Mouse (Mus musculus): Measurements from ENCODE around the gene Rplp0. TPM values are rescaled to one million over a fixed set of nuclear protein-coding genes. Genes with fewer than 3 reads are reported as not detected.

Gene Rplp0
- polyA plus RNA-seq, 2 experiments = 2,068 to 3,411 TPM

GRCm38 (mm10) chr5:115553801-115554420 is 5.4 kb upstream of the Rplp0 start:
- no peaks in the 10 kb centered on the region for H3K9me3 ChIP-seq (ENCODE audit: control insufficient read depth, low read length)
- H3K4me1 ChIP-seq (ENCODE audit: control insufficient read depth, insufficient read depth, low read length) = no peaks in the 10 kb centered on the region
- H3K4me3 ChIP-seq (replicated peaks; ENCODE audit: low read length) = no peak overlapping the region
- no peak overlapping the region for H3K4me2 ChIP-seq (replicated peaks; ENCODE audit: low read depth, low read length, severe bottlenecking)
- peaks cover 68% of the 10 kb centered on the region for H3K36me3 ChIP-seq (ENCODE audit: control insufficient read depth, insufficient read depth, low read length)
- WGBS = 88% methylated on average over 33 of the region's 33 CpGs
- no peak overlapping the region for H3K27ac ChIP-seq (replicated peaks; ENCODE audit: low read depth, low read length)
- no peak for TF ChIP-seq POLR2A (IDR thresholded peaks at IDR 0.05; ENCODE audit: borderline replicate concordance, extremely low read depth, insufficient read depth, insufficient read length)
- no peak for DNase-seq (ENCODE audit: low spot score)
- no peak overlapping the region for H3K9ac ChIP-seq (ENCODE audit: low read depth, low read length, severe bottlenecking)
- no peak for ATAC-seq (ENCODE audit: low FRiP score, low read depth)
- H3K27me3 ChIP-seq (ENCODE audit: control insufficient read depth, insufficient read depth, low read length) = no peaks in the 10 kb centered on the region

GRCm38 (mm10) chr5:115554536-115555291 is 4.6 kb upstream of the Rplp0 start:
- Histone ChIP-seq H3K36me3 (ENCODE audit: control insufficient read depth, insufficient read depth, low read length) (peaks cover 60% of the 10 kb centered on the region), H3K4me3 (replicated peaks; ENCODE audit: low read length) (no peak overlapping the region), H3K4me1 (ENCODE audit: control insufficient read depth, insufficient read depth, low read length) (no peaks in the 10 kb centered on the region), H3K27ac (replicated peaks; ENCODE audit: low read depth, low read length) (no peak overlapping the region), H3K27me3 (ENCODE audit: control insufficient read depth, insufficient read depth, low read length) (no peaks in the 10 kb centered on the region), H3K4me2 (replicated peaks; ENCODE audit: low read depth, low read length, severe bottlenecking) (no peak overlapping the region), H3K9ac (ENCODE audit: low read depth, low read length, severe bottlenecking) (no peak overlapping the region), H3K9me3 (ENCODE audit: control insufficient read depth, low read length) (no peaks in the 10 kb centered on the region)
- no peak for TF ChIP-seq POLR2A (IDR thresholded peaks at IDR 0.05; ENCODE audit: borderline replicate concordance, extremely low read depth, insufficient read depth, insufficient read length)
- ATAC-seq (ENCODE audit: low FRiP score, low read depth) (no peak), DNase-seq (ENCODE audit: low spot score) (no peak)
- WGBS = 91% methylated on average over 18 of the region's 18 CpGs

GRCm38 (mm10) chr5:115556217-115556616 is 3.0 kb upstream of the Rplp0 start:
- H3K4me1 ChIP-seq (ENCODE audit: control insufficient read depth, insufficient read depth, low read length) = peaks cover 6% of the 10 kb centered on the region
- ATAC-seq (ENCODE audit: low FRiP score, low read depth) (no peak), DNase-seq (ENCODE audit: low spot score) (peak; percentile 80)
- peaks cover 56% of the 10 kb centered on the region for H3K36me3 ChIP-seq (ENCODE audit: control insufficient read depth, insufficient read depth, low read length)
- no peak overlapping the region for H3K9ac ChIP-seq (ENCODE audit: low read depth, low read length, severe bottlenecking)
- no peaks in the 10 kb centered on the region for H3K9me3 ChIP-seq (ENCODE audit: control insufficient read depth, low read length)
- H3K27ac ChIP-seq (replicated peaks; ENCODE audit: low read depth, low read length) = no peak overlapping the region
- no peak for TF ChIP-seq POLR2A (IDR thresholded peaks at IDR 0.05; ENCODE audit: borderline replicate concordance, extremely low read depth, insufficient read depth, insufficient read length)
- H3K4me2 ChIP-seq (replicated peaks; ENCODE audit: low read depth, low read length, severe bottlenecking) = no peak overlapping the region
- no peak overlapping the region for H3K4me3 ChIP-seq (replicated peaks; ENCODE audit: low read length)
- H3K27me3 ChIP-seq (ENCODE audit: control insufficient read depth, insufficient read depth, low read length) = no peaks in the 10 kb centered on the region
- WGBS = 9% methylated on average over 8 of the region's 8 CpGs

- Histone ChIP-seq H3K27me3 (ENCODE audit: control insufficient read depth, insufficient read depth, low read length) (no peaks in the 10 kb centered on the region), H3K36me3 (ENCODE audit: control insufficient read depth, insufficient read depth, low read length) (peaks cover 55% of the 10 kb centered on the region)
Measured at GRCm38 (mm10) chr5:115558182-115558794, 979 bp upstream of the Rplp0 start.

GRCm38 (mm10) chr5:115560336-115560905 is 1.2 kb downstream of the Rplp0 start:
- H3K9ac ChIP-seq (ENCODE audit: low read depth, low read length, severe bottlenecking) = peak overlapping the region; percentile 97
- no peak for TF ChIP-seq POLR2A (IDR thresholded peaks at IDR 0.05; ENCODE audit: borderline replicate concordance, extremely low read depth, insufficient read depth, insufficient read length)
- H3K9me3 ChIP-seq (ENCODE audit: control insufficient read depth, low read length) = no peaks in the 10 kb centered on the region
- peaks cover 44% of the 10 kb centered on the region for H3K36me3 ChIP-seq (ENCODE audit: control insufficient read depth, insufficient read depth, low read length)
- H3K4me2 ChIP-seq (replicated peaks; ENCODE audit: low read depth, low read length, severe bottlenecking) = peak overlapping the region; percentile 82
- H3K4me3 ChIP-seq (replicated peaks; ENCODE audit: low read length) = peak overlapping the region; percentile 85
- WGBS = 37% methylated on average over 13 of the region's 13 CpGs
- DNase-seq (ENCODE audit: low spot score) = no peak
- ATAC-seq (ENCODE audit: low FRiP score, low read depth) = no peak
- no peaks in the 10 kb centered on the region for H3K27me3 ChIP-seq (ENCODE audit: control insufficient read depth, insufficient read depth, low read length)
- H3K27ac ChIP-seq (replicated peaks; ENCODE audit: low read depth, low read length) = 0 out of 2 replicates have a peak overlapping the region, but pooled peaks have one; percentile 43
- peaks cover 6% of the 10 kb centered on the region for H3K4me1 ChIP-seq (ENCODE audit: control insufficient read depth, insufficient read depth, low read length)

More at GRCm38 (mm10) chr5:115558182-115558794, 979 bp upstream of the Rplp0 start:
- DNase-seq (ENCODE audit: low spot score) (no peak), ATAC-seq (ENCODE audit: low FRiP score, low read depth) (no peak)
- peaks cover 6% of the 10 kb centered on the region for H3K4me1 ChIP-seq (ENCODE audit: control insufficient read depth, insufficient read depth, low read length)
- H3K4me3 ChIP-seq (replicated peaks; ENCODE audit: low read length) = no peak overlapping the region
- H3K27ac ChIP-seq (replicated peaks; ENCODE audit: low read depth, low read length) = no peak overlapping the region
- no peak overlapping the region for H3K4me2 ChIP-seq (replicated peaks; ENCODE audit: low read depth, low read length, severe bottlenecking)
- no peak overlapping the region for H3K9ac ChIP-seq (ENCODE audit: low read depth, low read length, severe bottlenecking)
- 93% methylated on average over 14 of the region's 14 CpGs for WGBS
- TF ChIP-seq POLR2A (IDR thresholded peaks at IDR 0.05; ENCODE audit: borderline replicate concordance, extremely low read depth, insufficient read depth, insufficient read length) = no peak
- no peaks in the 10 kb centered on the region for H3K9me3 ChIP-seq (ENCODE audit: control insufficient read depth, low read length)

All from limb, embryonic 14.5 days (tissue).